Mouse (Mus musculus): Measurements from ENCODE around the gene Fam166a. TPM values are rescaled to one million over a fixed set of nuclear protein-coding genes. Genes with fewer than 3 reads are reported as not detected.

The Fam166a gene
- polyA plus RNA-seq (2017; shearing (Covaris generic)): under 1 TPM in 1 of 2 experiments, not detected in 1; 0.44 TPM

GRCm38 (mm10) chr2:25218445-25218844 is at the start of gene Fam166a:
Gene Fam166a, plus strand, starts transcription at chr2:25218745.

DNA sequence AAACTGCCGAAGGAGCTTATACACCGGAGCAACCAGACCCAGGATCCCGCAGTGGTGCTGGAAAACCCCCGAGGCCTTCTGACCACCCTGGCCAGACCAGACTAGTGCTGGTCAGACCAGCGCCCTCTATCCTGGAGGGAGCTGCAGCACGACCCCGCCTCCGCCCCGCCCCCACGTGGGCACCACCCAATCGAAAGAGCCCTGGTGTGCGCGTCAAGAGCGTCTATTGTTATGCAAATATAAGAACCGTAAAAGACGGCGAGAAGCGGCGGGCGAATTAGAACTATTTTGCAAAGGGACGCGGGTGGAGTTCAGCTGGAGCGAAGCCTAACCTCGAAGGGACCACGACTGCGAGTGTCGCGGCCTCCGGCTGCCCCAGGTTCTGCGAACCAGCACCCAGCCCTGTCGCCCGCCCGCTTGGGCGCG is 38.1 kb upstream of the Fam166a start, which contains the start of gene Nrarp:
Gene Nrarp (plus strand): TSS at position 281 of the 426 bp plus-strand sequence.

GRCm38 (mm10) chr2:25196172-25196954 is 22.2 kb upstream of the Fam166a start, which contains the start of gene Tor4a:
Gene Tor4a, minus strand, starts transcription at chr2:25196886.

GRCm38 (mm10) chr2:25211121-25211670 is 7.3 kb upstream of the Fam166a start, which contains the start of gene Nelfb:
Gene Nelfb, minus strand, starts transcription at chr2:25211489.

GRCm38 (mm10) chr2:25214444-25214843 is 4.1 kb upstream of the Fam166a start, which contains the start of gene Stpg3:
Gene Stpg3, minus strand, starts transcription at chr2:25214637.

GRCm38 (mm10) chr2:25224492-25224765 is 5.9 kb downstream of the Fam166a start, which contains the start of gene Tubb4b:
Gene Tubb4b, minus strand, starts transcription at chr2:25224702.

DNA sequence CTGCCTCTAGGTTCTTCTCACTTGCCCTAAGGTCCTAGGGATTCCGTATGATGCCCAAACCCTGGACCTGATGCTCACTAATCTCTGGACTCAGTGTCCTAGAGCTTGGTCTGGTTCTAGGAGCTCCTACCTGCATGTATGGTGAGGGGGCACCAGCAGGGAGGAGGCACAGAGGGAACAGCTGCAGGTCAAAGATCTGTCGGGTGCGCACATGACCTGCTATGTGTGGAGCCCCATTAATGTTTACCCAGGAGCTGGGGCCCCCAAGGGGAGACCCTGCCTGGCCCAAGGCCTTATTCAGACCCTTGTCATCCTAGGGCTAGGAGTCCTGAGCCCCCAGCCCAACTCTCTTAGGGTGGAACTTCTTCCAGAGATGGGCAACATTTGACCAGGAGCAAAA is 15.5 kb downstream of the Fam166a start, which contains the start of gene Slc34a3:
Gene Slc34a3 (minus strand): TSS at position 315 of the 400 bp plus-strand sequence.

DNA sequence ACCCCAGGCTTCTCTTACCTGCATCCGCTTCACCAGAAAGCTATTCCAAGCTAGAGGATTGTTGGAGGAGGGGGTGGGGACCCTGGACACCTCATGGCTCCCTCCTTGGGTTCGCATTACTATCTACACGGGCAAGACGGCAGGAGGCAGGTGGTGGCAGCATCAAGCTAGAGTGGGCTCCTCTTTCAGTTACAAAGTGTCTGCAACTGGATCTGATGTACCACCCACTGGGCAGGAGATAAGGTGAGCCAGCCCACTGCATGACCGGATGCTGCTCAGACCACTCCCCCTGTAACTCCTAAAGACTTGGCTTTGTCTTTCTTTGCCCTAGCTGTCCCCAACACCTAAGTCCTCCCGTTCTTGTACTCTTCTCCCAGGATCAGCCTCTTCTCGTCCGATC is 18.1 kb downstream of the Fam166a start, which contains the start of gene Rnf224:
Gene Rnf224 (minus strand): TSS at position 174 of the 400 bp plus-strand sequence.

GRCm38 (mm10) chr2:25242101-25242506 is 23.6 kb downstream of the Fam166a start, which contains the start of the genes Rnf208 and Cysrt1:
Gene Rnf208, plus strand, starts transcription at chr2:25242255.
Gene Cysrt1, minus strand, starts transcription at chr2:25242452.

DNA sequence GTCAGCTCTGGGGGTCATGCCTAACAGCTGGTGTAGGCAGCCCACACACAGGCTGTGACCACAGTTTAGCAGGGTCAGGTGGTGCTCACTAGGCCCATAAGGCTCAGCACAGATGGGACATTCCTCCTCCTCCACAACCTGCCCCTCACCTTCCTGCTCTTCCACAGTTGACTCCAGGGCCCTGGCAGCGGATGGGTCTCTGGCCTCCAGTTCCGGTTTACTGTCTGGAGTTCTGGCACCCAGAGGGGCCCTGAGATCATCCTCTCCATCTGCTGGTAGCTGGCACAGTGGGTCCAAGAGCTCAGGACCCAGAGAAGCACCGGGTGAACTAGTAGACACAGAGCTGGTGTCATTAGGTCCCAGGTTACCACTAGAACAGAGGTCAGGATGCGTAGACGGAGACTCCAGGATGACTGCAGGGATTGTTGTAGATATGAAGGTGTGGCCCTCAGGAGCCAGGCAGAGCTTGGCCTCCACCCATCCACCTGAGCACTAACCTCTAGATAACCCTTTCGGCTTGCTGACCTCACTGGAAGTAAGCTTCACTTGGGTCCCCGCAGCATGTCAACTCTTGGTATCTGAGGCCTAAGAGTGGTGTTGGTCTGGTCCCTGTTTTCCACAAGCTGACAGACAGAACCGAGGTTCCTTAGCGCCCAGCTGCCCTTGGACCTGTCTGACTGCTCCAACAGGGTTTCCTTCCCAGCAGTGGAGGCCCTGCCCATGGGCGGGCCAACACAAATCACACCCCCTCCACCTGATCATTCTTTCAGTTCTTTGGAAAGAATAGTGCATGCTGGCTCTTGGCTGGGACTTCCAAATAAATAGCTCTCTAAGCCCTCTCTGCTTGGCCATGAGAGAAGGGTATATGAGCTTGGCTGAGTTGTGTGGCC is 27.9 kb downstream of the Fam166a start, which contains the start of gene AL732309.1:
Gene AL732309.1 (minus strand): TSS at position 681 of the 890 bp plus-strand sequence.

DNA sequence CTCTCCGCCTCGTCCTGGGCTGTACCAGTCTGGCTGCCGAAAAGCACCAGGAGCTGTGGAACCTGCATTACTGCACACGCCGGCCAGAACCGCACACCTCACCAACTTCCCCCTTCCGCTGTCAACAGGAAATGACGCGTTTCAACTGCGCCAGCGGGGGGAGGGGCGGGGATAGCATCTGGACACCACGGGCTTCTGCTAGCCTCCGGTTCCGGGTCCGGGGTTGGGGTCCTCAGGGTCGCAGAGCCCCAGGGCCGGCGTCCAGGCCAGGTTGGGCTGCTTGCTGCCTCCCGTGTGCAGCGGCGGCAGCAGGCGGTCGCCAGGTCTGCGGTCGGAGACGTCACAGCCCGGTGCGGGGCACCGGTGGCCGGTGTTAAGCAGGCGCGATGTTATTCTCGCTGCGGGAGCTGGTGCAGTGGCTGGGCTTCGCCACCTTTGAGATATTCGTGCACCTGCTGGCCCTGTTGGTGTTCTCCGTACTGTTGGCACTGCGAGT is 36.8 kb downstream of the Fam166a start, which contains the start of gene Tmem203:
Gene Tmem203 (plus strand): TSS at position 156 of the 496 bp plus-strand sequence.

GRCm38 (mm10) chr2:25262291-25262767 is 43.8 kb downstream of the Fam166a start, which contains the start of gene Tprn:
Gene Tprn, plus strand, starts transcription at chr2:25262618.

Other genes with a start within 250 kb of the Fam166a start
- 100 to 1,000 TPM in 1 of 2 experiments, 10 to 100 TPM in 1; 80.0 to 119 TPM for gene Mrpl41, start 243.6 kb upstream of the Fam166a start, polyA plus RNA-seq (2017; shearing (Covaris generic))
- gene Pnpla7, start 242.7 kb upstream of the Fam166a start, polyA plus RNA-seq (2017; shearing (Covaris generic)): 10 to 100 TPM; 59.0 to 76.4 TPM
- gene Nsmf, start 164.4 kb upstream of the Fam166a start, polyA plus RNA-seq (2017; shearing (Covaris generic)): 10 to 100 TPM; 31.8 to 38.7 TPM
- gene Entpd8, start 138.4 kb upstream of the Fam166a start, polyA plus RNA-seq (2017; shearing (Covaris generic)): not detected
- gene Noxa1, start 123.6 kb upstream of the Fam166a start, polyA plus RNA-seq (2017; shearing (Covaris generic)): 1 to 10 TPM; 1.3 to 1.4 TPM
- 1 to 10 TPM; 3.6 to 4.7 TPM for gene Nrarp, start 38.0 kb upstream of the Fam166a start, polyA plus RNA-seq (2017; shearing (Covaris generic))
- 100 to 1,000 TPM in 1 of 2 experiments, 10 to 100 TPM in 1; 82.2 to 121 TPM for gene Tor4a, start 21.9 kb upstream of the Fam166a start, polyA plus RNA-seq (2017; shearing (Covaris generic))
- 100 to 1,000 TPM; 104 to 121 TPM for gene Nelfb, start 7.3 kb upstream of the Fam166a start, polyA plus RNA-seq (2017; shearing (Covaris generic))
- gene Stpg3, start 4.1 kb upstream of the Fam166a start, polyA plus RNA-seq (2017; shearing (Covaris generic)): not detected
- gene Tubb4b, start 6.0 kb downstream of the Fam166a start, polyA plus RNA-seq (2017; shearing (Covaris generic)): 100 to 1,000 TPM; 153 to 167 TPM
- under 1 TPM in 1 of 2 experiments, not detected in 1; 0.07 TPM for gene Slc34a3, start 15.6 kb downstream of the Fam166a start, polyA plus RNA-seq (2017; shearing (Covaris generic))
- gene Rnf224, start 18.0 kb downstream of the Fam166a start, polyA plus RNA-seq (2017; shearing (Covaris generic)): under 1 TPM in 1 of 2 experiments, not detected in 1; 0.14 TPM
- 1 to 10 TPM; 1.2 to 4.3 TPM for gene Rnf208, start 23.5 kb downstream of the Fam166a start, polyA plus RNA-seq (2017; shearing (Covaris generic))
- not detected for gene Cysrt1, start 23.7 kb downstream of the Fam166a start, polyA plus RNA-seq (2017; shearing (Covaris generic))
- 1 to 10 TPM; 2.1 to 9.4 TPM for gene AL732309.1, start 28.1 kb downstream of the Fam166a start, polyA plus RNA-seq (2017; shearing (Covaris generic))
- gene Tmem203, start 36.7 kb downstream of the Fam166a start, polyA plus RNA-seq (2017; shearing (Covaris generic)): 10 to 100 TPM; 31.0 to 41.1 TPM
- 10 to 100 TPM; 10.9 to 12.4 TPM for gene Tprn, start 43.9 kb downstream of the Fam166a start, polyA plus RNA-seq (2017; shearing (Covaris generic))
- gene Ssna1, start 53.7 kb downstream of the Fam166a start, polyA plus RNA-seq (2017; shearing (Covaris generic)): 100 to 1,000 TPM; 140 TPM
- gene Anapc2, start 53.7 kb downstream of the Fam166a start, polyA plus RNA-seq (2017; shearing (Covaris generic)): 10 to 100 TPM; 78.1 to 84.1 TPM
- not detected for gene Tmem210, start 69.4 kb downstream of the Fam166a start, polyA plus RNA-seq (2017; shearing (Covaris generic))
- gene Lrrc26, start 71.2 kb downstream of the Fam166a start, polyA plus RNA-seq (2017; shearing (Covaris generic)): not detected
- under 1 TPM; 0.10 to 0.39 TPM for gene Grin1, start 100.4 kb downstream of the Fam166a start, polyA plus RNA-seq (2017; shearing (Covaris generic))
- gene Man1b1, start 113.6 kb downstream of the Fam166a start, polyA plus RNA-seq (2017; shearing (Covaris generic)): 10 to 100 TPM; 17.2 to 17.6 TPM
- gene Dpp7, start 137.6 kb downstream of the Fam166a start, polyA plus RNA-seq (2017; shearing (Covaris generic)): 10 to 100 TPM; 13.0 to 16.1 TPM
- gene Uap1l1, start 146.9 kb downstream of the Fam166a start, polyA plus RNA-seq (2017; shearing (Covaris generic)): 10 to 100 TPM; 50.7 to 71.9 TPM
- gene Sapcd2, start 153.6 kb downstream of the Fam166a start, polyA plus RNA-seq (2017; shearing (Covaris generic)): 1 to 10 TPM; 4.3 to 6.6 TPM
- under 1 TPM in 1 of 2 experiments, not detected in 1; 0.17 TPM for gene Entpd2, start 177.1 kb downstream of the Fam166a start, polyA plus RNA-seq (2017; shearing (Covaris generic))
- 1 to 10 TPM; 1.1 to 4.0 TPM for gene Npdc1, start 180.6 kb downstream of the Fam166a start, polyA plus RNA-seq (2017; shearing (Covaris generic))
- gene Fut7, start 204.5 kb downstream of the Fam166a start, polyA plus RNA-seq (2017; shearing (Covaris generic)): 10 to 100 TPM; 13.1 to 35.9 TPM
- gene Abca2, start 210.0 kb downstream of the Fam166a start, polyA plus RNA-seq (2017; shearing (Covaris generic)): 10 to 100 TPM; 20.5 to 67.6 TPM
- 1 to 10 TPM; 1.1 to 2.4 TPM for gene Clic3, start 238.1 kb downstream of the Fam166a start, polyA plus RNA-seq (2017; shearing (Covaris generic))
- 100 to 1,000 TPM in 1 of 2 experiments, 10 to 100 TPM in 1; 95.9 to 106 TPM for gene Paxx, start 242.3 kb downstream of the Fam166a start, polyA plus RNA-seq (2017; shearing (Covaris generic))